Mouse (Mus musculus) brain, embryonic 14.5 days (tissue): ENCODE data around the gene Hdac7.

Source experiments
- CTCF ChIP-seq: fragments of 200-500 bp; IDR thresholded peaks from 2 replicates; pipeline ENCODE4 v1.5.1; 2012; ENCODE audit warnings: inconsistent platforms, mild to moderate bottlenecking, moderate library complexity, borderline replicate concordance; ENCODE audit not compliant: insufficient read depth, insufficient read length; ENCODE audit errors: extremely low read depth
- POLR2A ChIP-seq: fragments of 200-500 bp; IDR thresholded peaks from 2 replicates; pipeline ENCODE4 v1.6.1; 2012; ENCODE audit warnings: mild to moderate bottlenecking, inconsistent platforms, borderline replicate concordance; ENCODE audit not compliant: poor library complexity, insufficient read depth, insufficient read length, severe bottlenecking; ENCODE audit errors: extremely low read depth

DNA sequence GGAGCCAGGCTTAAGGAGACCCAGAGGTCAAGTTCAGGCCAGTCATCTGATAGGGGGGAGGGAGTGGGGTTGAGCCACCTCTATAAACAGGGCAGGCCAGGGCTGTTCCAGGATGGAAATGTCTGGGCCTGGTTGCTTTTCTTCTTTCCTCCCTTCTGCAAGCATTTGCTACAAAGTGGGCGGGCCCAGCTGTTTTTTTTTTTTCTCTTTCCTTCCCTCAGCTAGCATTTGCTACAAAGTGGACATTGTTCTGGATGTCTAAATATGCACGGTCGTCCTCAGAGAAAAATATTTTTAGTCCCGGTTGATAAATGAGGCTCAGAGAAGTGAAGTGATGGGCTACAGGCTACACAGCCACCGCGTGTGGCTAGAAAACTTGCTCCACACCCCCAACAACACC lies 89.8 kb downstream of the Hdac7 start:
- no peak for TF ChIP-seq POLR2A
- no peak for TF ChIP-seq CTCF
